Mouse (Mus musculus) 416B (cell line): ENCODE results near the gene Mroh7.
"Not testable (repeated sequence)": the region's sequence is repeated elsewhere in the genome, so short reads cannot be mapped to it uniquely, and the experiment has no call there.

ENCODE experiments used
- DNase-seq: peaks from one replicate; pipeline ENCODE4 v3.0.0; 2011; ENCODE audit warnings: low read depth

The Mroh7 gene

DNA sequence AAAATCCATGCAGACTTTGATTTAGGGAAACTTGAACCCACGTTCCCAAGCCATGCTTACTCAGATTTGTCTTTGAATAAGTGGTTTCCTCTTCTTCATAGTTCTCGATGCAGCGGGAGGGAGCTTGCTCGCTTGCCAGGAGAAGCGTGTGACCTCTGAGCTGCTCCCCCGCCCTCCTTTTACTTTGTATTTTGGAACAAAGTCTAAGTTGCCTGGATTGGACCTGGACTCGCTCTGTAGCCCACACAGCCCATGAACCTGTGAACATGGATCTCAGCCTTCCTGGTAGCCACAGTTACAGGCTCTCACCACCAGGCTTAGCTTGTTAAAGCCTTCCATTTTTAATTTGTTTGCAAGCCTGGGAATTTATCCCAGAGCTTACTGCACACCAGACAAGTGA, at the start of gene Mroh7:
Mroh7 (minus strand) TSS at position 112 of the 400 bp plus-strand sequence.
- DNase-seq, result no peak

DNA sequence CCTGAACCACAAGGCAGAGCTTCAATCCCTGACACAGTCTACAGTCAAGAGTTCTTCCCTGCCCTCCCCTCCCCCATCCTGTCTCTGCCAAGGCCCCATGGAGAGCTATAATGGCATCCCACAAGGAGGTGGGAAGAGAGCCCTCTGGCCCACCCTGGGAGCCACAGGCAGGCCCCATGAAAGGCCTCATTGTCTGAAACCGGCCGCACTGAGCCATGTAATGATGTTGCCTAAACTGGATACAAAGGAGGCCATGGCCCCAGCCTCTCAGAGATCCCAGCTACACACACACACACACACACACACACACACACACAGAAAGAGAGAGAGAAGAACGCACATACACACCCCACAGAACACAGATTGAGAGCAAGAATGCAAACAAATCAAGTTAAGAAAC, 49.3 kb upstream of the Mroh7 start:
- no peak for DNase-seq

DNA sequence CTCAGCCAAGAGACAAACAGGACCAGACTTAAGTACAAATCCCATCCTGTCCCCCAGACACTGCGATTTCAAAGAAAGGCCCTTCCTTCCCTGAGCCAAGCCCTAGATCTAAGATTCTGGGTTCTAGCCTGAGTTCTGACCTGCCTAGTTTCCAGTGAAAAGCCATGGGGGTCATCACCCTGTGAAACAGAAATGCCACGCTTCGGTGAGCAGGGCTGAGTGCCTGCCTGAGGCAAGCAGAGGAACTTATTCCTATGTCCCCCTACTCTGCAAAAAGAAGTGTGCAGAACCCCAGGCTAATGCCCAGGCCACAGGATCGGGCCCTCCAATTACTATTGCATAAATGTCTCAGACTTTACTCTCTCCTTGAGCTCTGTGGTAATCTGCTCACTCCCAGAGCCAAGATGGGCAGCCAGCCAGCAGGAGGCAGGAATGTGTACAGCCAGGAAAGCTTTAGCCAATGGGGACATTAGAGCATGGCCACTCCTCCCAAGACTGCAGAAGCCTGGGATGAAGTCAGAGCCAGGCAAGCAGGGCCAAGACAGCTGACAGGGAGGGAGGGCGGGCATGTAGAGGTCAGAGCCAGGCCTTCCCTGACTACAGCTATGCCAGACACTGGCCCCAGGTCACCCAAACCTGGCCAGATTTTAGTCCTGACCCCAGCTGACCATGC, 47.5 kb upstream of the Mroh7 start:
- DNase-seq, result peak; percentile 39

DNA sequence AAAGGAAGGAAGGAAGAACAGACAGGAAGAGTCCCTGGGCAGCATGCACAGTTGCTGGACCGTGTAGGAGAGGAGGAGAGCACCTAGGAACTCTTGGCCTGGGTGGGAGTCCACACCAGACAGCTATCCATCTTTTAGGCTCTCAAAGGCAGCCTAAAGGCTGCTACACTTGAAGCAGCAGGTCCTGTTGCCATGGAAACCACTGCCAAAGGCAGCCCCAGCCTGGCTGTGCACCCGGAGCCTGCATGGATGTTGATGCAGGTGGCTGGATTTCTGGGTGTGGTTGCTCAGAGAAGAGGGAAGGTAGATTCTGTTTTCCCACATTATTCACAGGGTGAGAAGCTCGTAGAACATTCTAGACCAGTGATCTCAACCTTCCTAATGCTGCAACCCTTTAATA, 46.3 kb upstream of the Mroh7 start:
- no peak for DNase-seq

DNA sequence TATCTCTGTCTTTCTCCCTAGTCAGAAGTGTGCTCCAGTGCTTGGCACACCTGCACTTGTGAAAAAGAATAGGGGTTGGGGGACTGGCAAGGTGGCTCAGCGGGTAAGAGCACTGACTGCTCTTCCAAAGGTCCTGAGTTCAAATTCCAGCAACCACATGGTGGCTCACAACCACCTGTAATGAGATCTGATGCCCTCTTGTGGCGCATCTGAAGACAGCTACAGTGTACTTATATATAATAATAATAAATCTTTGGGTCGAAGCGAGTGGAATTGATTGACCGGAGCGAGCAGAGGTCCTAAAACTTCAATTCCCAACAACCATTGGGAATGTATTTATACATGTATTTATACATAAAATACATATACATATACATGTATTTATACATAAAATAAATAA, 45.0 kb upstream of the Mroh7 start:
- DNase-seq, result peak; percentile 39

DNA sequence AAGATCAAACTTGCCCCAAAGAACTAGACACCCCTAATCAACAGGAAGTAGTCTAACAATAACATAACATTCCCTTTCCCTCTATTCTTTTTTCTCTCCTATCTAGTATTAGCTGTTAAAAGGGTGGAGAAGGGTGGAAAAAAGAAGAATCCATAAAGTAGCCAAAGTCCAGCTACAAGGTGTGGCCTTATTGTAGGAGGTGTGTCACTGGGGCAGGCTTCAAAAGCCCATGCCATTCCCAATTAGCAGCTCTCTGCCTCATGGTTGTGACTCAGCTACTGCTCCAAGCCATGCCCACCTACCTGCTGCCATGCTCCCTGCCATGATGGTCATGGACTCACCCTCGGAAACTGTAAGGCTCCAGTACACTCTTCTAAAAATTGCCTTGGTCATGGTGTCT, 41.8 kb upstream of the Mroh7 start:
- DNase-seq, result no peak

DNA sequence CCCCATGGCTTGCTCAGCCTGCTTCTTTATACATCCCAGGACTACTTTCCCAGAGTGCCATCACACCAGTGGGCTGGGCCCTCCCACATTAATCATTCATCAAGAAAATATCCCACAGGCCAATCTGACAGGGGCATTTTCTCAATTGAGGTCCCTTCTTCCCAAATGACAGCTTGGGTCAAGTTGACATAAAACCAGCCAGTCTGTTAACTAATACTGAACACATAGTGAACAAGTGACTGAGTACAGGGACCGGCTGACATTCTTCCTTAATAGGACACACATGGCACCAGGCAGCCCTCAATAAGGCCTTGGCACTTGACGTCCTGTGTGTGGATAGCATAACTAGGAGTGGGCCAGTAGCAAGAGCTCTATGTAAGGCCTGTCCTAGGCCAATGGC, 38.6 kb upstream of the Mroh7 start:
- no peak for DNase-seq

DNA sequence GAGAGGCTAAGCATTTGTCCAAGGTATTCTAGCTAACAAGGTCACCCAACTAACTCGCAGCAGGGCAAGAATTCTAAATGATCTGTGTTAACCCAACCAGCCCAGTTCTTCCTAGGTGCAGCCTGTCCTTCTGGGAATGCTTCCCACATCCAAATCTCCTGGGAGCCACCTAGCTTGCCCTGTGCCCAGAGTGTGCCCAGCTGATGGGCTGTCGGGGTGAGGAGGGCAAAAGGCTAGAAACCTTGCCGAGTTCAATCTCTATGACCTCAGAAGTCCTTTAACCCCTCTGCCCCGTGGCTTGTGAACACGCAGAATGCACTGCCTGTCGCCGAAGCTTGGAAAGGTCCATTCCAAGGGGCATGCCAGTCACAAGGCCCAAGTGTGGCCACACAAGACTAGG, 33.4 kb upstream of the Mroh7 start:
- no peak for DNase-seq

DNA sequence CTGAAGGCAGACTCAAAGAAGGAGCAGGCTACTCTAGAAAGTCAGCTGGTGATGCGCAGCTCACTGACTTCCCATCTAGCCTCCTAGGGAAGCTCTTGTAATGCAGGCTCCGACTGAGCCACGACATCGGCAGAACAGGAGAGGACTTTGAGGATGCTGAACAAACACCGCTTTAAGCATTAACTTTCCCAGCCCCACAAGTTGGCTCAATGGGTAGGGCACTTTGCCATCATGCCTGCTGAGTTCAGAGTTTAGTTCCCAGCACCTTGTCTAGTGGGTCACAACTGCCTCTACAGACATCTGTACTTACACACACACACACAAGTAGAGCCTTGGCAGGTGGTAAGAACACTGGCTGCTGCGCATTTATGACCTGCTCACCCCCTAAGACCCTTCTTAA, 21.0 kb upstream of the Mroh7 start:
- DNase-seq, result no peak

DNA sequence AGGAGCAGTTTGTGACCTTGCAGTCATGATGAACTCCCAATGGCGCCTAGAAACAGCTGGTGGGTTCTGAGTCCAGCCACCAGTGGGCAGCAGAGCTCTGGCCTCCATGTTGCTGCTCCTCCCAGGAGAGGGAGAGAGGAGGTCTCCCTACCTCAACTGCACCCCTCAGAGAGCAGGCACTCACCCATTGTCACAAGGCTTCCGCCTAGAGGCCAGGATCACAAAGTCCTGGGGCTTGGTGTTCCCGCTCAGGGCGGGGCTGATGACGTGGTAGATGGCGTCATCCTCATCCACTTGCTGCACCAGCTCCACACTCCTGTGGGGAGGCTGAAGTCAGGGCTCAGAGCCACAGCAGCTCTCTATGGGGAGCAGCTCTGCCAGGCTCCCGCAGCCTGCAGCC, 19.0 kb upstream of the Mroh7 start:
- DNase-seq, result peak; percentile 56

DNA sequence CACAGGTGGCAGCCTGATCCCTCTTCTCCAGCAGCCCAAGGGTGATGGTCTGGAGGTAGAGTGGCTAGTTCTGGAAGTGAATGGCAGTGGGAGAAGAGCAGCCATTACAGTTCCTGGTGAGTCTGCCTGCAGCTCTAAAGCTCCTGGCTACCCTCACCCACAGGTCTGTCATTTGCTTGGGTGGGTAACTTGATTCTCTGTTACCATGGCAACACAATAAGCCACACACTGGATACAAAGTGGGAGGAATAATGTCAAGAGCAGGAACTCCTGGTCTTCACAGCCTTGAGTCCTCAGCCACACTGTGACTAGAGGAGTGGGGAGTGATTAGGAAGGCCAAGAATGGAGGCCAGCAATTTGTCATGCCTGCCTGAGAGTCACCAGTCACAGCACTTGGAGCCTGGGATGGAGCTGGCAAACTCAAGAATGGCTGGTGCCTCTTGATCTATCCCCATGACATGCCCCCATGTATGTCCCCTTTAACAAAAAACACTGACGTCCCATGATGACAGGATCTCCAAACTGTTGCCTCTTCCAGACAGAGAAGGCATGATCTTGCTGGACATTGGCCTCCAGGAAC, 16.4 kb upstream of the Mroh7 start:
- DNase-seq, result no peak

DNA sequence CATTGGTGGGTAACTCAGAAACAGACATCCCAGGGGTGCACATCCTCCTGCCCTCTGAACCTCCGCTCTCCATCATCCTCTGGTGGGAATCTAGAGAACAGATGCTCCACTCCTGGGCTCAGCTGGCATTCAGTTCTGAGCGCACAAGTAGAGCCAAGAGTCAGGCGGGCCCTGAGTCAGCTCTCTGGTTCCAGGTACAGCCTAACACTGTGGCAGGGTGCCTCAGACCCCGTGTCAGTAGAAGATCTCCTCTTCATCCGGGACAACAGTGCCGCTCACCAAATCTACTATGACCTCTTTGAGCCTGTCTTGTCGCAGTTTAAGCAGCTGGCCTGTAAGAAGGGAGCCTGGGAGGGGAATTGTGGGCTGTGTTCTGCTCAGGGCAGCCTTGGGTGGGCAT, 15.1 kb upstream of the Mroh7 start:
- no peak for DNase-seq

DNA sequence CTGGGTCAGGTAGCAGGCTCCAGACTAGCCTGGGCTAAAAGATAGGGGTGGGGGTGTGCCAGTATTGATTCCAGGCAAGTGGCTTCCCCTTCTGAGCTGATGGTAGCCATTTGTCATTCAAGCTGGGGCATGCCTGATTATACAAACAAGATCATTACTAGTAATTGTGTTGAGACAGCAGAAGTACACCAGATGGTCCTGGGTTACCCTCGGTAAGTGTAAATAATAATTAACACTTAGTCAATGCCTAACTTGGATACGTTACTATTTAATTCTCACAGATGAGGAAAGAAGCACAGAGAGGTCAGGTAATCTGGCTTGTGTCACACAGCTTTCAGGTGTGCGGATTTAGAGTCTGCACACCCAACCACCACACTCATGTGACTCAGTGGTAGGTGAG, 7.2 kb upstream of the Mroh7 start:
- no peak for DNase-seq

DNA sequence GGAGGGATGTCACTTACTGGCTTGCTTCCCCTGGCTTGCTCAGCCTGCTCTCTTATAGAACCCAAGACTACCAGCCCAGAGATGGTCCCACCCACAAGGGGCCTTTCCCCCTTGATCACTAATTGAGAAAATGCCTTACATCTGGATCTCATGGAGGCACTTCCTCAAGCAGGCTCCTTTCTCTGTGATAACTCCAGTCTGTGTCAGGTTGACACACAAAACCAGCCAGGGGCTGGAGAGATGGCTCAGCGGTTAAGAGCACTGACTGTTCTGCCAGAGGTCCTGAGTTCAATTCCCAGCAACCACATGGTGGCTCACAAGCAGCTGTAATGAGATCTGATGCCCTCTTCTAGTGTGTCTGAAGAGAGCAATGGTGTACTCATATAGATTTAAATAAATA, 6.2 kb upstream of the Mroh7 start:
- DNase-seq, result not testable (repeated sequence)

DNA sequence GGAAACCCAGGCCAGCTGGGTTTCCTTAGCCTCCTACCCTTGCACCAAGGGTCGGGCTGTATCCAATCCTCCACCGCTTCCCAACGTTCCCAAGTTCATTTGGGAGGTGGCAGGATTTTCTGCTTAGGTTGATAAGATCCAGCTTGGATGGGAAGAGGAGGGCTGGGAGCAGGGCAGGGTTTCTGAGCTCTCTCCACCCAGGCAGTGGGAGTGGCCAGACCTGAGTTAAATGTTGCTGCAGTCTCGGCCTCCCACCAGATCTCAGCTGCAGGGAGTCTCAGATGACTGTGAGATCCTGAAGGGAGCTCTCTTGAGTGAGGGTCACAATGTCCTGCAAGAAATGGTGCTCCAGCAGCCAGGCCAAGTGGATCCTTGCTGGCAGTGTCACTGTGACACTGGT, 2.9 kb upstream of the Mroh7 start, which contains the start of gene Fam151a:
Fam151a (plus strand) TSS at position 254 of the 400 bp plus-strand sequence.
- DNase-seq, result no peak

DNA sequence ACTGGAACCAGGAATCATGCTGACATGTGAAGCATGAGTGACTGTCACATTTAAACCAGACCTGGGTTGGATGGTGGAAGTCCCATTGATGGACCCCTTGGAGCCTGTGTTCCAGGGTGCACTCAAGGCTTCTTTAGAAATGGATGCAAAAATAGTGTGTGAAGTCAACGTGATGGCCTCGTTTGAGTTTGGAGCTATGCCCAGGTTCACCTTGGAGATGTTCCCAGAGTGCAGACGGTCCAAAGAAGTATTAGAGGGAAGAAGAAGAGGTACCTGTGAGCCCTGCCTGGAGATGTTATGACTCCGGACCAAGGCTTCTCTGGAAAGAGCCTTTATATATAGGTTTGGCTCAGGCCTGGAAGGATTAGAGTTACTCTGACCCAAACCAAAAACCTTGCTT, 10.1 kb downstream of the Mroh7 start:
- DNase-seq, result no peak

DNA sequence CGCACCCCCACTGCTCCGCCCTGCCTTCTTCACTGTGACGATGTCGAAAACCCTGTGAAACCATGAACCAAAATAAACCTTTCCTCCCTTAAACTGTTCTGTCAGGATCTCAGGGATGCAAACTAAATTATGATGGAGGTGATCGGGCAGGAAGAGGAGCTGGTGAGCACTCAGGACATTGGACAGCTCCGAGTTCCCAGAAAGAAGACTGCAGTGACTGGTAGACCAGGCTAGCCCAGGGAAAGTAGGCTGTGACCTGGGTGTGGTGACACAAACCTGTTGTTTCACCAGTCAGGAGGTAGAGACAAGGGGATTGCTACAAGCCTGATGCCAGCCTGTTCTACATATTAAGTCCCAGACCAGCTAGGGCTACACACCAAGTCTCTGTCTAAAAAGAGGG, 17.1 kb downstream of the Mroh7 start:
- DNase-seq, result peak; percentile 6

DNA sequence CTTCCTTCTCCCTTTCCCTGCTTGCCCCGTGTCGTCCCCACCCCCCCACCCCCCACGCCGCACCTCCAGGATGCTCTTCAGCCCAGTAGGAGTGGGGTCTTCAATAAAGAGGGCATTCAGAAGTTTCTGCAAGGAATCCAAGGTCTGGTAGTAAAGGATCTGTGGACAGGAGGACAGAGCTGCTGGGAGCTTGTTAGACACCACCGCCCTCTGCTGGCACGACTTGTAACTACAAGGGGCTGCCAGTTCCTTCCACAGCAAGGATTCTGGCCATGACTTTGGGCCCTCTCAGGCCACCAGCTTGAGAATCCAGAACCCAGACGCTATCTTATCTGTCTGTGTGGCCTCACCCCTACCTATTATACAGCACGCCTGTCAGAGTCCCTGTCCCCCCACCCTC, 22.3 kb downstream of the Mroh7 start:
- DNase-seq, result peak; percentile 66

DNA sequence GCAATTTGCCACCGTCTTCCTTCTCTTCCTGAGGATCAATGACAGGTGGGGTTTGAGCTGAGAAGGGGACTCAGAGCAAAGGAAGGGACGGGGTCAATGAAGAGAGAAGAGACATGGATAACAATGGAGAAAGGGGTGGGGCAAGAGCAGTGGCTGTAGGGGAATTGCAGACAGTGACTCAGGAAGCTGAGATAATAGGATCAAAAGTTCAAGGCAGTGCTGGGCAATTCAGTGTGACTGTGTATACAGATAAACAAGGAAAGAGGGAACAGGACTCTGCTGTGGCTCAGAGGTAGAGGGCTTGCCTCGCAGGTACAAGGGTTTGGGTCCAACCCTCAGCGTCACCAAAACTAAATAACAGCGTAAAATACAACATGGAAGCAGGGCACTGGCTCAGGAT, 22.8 kb downstream of the Mroh7 start:
- DNase-seq, result peak; percentile 7

DNA sequence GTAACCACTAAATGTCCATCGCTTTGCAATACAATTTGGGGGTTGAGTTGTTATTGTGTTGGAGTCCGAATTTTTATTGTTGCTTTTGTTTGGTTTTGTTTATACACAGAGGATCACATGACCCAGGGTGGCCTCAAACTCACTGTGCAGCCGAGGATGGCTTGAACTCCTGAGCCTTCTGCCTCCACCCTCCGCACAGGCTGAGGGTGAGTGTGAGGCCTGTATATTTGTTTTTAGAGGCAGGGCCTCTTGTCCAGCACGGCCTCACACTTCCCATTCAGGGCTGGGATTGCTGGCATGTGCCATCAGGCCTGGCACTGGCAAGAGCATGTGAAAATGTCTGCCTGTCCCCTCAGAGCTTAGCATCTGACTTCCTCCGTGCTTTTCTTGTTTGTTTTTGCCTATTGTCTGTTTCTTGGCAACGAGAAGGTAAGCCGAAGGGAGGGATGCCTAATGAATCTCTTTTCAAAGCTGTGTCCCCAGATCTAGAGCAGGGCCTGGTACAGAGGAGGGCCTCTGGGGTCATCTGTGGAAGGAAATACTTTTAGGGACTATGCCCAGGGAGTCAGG, 25.5 kb downstream of the Mroh7 start:
- no peak for DNase-seq

DNA sequence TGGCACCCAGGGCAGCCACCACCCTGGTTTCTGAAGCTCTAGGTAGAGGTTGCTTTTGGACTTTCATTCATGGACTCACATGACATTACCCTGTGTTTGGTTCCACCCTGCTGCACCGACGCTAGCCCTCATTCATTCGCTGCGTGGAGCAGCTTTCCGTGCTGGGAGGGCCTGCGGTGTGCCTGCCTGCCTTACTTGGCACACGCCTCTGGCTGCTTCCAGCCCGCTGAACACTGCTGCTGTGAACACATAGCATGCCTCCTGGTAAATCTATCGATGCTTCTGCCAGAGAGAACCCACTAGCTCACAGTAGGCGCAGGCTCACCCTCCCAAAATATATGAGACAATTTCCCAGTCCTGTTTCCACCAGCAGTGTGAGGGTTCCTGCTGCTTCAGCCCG, 26.3 kb downstream of the Mroh7 start:
- DNase-seq, result no peak

DNA sequence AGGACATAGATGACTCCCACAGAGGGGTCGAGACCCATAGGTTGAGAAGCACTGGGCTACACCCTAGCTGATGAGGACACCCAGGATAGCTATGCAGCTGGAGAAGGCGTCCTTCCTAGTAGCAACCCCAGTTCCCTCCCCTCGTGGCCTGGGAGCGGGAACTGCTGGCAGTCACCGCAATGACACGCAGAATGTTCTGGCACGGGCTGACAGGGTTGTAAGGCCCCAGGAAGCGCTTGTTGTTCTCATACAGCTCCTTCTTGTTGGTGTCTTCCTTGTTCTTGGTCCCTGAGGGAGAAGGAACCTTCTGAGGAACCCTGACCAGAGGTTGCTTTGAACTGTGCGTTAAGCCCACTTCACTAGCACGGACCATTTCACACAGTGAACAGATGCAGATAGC, 26.8 kb downstream of the Mroh7 start:
- no peak for DNase-seq

DNA sequence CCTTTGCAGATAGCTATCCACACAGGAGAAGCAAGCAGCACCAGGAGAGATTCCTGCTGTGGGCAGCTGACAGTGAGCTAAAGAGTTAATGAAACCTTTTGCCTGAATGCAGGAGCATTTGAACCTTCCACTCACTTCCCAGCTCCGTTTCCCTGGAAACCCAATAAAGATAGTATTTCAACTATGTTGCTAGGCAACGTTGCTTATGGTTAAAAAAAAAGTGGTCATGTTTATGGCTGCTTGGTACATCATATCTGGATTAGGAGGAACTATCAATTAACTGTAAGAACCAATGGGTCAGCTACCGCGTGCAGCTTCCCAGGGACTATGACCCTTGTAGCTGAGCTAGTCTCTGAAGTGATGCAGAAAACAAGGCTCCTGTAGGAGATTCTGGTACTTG, 29.9 kb downstream of the Mroh7 start:
- DNase-seq, result no peak

DNA sequence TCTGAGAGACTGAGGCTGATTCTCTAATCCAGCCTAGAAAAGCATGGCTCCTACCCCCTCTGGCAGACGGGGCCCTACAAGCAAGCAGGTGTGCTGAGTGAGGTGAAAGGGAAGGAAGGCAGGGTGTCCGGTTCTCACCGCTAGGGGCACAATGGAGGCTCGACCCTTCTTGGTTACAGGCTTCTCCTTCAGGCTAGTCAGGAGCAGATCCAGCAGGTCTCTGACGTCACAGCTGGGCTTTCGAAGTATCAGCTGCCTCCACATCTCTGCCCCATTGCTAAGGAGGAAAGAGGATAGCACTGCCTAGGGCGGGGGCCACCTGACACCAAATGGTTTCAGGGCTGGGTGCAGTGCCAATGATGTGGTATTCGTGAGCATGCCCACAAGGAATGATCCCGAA, 30.7 kb downstream of the Mroh7 start:
- DNase-seq, result peak; percentile 11
